Mouse (Mus musculus) embryo, embryonic 9.5 days (tissue): Measurements from ENCODE around the gene Ift88.

Source experiments
- DNase-seq: peaks from one replicate; pipeline ENCODE4 v3.0.0-alpha.2; 2017; ENCODE audit errors: extremely low spot score

The Ift88 gene

DNA sequence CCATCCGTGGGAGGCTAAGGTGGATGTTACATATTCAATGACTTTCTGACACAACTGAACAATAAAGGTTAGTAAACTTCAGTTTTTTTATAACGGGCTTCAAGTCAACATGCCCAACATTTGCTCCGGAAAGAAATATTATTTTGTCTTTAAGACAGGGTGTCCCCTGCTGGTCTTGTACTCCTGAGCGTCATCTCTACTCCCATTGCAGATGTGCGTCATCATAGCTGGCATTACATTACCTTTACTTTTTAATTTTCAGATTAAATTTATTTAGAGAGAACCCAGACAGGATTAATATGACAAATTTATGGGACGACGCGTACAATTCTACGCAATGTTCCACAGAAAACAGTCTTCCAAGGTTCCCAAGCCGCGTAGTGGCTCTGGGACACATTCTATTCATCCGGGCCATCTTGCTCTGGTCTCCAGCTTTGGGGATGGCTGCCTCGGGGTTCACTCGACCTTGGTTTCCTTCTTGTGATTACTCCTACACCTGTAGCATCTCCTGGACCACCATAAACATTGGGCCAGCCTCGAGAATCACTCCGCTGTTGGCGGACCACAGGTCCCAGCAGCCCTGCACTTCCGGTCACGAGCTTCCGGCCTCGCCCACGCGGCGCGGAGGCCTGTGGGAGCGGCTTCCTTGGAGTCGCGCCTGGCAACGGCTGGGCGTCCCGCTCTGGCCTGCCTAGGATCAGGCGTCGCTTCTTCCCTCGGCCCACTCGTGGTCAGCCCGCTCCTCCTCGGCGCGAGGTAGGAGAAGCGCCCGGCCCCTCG is at the start of gene Ift88:
Ift88 (plus strand) TSS at position 631 of the 780 bp plus-strand sequence.
- DNase-seq: peak; percentile 90

DNA sequence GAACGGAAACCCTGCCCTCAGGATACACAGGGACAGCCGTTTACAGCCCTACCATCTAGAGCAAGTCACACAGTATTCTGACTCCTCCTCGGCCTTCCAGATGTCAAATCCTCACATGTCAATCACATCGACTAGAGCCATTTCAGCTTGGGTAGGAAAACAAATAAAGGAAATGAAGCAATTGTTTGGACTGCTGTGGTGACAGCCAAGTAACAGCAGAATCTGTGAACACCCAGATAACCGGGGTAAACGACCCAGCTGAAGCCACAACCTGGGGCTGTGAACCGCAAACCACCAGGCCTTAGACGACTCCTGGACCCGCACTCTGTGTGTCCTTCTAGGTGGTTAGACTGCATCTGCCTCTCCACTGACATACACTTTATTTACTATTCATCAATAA is 48.7 kb upstream of the Ift88 start:
- DNase-seq: no peak

DNA sequence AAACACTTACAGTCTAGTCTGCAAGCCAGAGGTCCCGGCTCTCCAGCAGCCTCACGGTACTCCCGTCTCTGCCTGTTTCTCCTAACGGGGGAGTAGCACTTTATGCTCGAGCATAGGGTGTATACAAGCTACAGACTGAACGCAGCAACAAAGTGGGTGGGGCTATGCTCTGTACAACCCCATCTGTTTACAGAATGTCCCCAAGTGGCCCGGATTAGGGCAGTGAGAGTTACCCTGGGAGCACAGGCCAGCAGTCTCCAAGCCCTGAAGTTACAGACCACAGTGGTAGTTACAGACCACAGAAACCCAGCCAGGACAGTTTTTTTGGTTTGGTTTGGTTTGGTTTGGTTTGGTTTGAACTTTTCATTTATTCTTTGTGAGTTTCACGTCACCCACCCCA is 47.8 kb upstream of the Ift88 start:
- DNase-seq: no peak

DNA sequence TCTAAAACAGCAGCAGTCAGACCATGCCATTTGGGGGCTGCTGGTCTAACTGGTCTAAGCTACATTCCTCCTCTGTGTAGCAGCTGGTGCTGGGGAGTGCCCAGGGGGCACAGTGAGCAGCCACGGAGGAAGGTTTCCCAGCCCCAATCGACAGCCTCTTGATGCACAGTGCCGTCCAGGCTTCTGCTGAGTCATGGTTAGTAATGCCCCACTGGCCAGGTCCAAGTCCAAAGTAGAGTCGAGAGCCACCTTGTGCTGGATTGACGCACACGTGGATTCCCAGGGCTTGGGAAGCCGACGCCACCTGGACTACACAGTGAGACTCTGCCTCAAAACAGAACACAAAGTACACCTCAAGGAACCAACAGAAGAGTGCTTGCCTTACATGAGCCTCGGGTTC is 46.9 kb upstream of the Ift88 start:
- DNase-seq: no peak

DNA sequence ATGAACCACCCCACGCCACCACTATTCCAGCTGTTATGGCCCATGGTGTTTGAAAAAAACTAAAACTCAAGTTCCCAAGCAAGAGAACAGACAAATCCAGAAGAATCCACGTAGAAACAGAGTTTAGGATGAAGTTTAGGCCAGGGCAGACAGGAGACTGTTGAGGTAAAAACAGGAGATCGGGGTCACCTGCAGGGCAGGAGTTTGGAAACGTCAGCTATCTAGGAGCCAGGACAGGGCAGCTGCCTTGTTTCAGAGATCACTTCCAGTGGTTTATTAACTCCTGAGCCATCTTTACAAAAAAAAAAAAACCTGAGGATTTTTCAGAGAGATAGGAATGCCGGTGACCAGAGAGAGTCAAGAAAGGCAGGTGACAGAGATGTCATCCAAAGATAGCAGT is 46.3 kb upstream of the Ift88 start:
- no peak for DNase-seq

DNA sequence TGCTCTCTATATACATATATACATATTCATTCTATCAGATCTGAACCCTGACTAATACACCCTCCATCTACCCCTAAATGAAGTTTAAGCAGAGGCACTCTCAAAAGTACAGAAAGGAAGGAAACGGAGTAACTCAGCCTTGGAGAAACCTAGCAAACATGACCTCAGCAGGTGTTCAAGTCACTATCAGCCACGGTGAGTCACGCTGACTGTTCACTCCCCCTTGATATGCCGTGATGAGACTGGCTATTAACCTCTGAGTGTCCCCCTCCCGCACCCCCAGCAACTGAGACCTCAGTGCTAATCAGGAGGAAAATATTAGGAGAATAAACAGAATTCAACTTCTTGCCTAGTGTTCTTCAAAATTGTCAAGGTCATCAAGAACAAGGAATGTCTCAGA is 38.2 kb upstream of the Ift88 start:
- no peak for DNase-seq

DNA sequence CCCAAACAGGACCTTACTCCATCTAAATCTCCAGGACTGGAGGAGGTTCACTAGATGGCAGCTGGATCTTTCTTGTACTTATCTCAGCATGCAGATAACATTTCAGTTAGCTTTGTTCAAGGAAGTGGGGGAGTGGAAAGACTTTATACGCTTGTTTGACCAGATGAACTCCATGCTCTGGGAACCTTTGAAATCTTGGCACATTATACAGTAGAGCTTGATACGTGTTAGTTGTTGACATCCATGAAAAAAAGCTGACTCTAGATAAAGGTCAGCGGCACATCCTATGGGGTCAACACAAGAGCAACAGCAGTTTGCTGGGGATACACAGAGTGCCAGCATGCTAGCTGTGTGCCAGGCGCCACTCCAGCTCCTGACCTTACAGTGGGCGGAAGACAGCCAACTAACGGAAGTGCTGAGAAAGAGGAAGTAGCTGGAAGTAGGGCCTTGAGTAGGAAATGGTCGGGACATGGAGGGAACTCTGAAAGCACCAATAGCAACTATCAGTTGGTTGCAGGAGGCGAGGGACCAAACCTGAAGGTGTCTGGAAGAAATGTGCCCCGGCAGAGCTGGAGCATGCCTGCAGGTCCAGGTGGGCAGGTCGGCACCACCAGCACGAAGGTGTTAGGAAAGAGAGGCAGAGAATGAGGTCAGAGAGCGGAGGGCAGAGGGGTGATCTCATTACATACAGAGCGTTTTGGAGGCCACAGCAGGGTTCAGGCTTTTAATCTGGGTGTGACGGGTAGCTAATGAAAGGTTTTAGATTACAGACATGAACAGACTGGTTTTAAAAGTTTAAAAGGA is 36.9 kb upstream of the Ift88 start:
- DNase-seq: no peak

DNA sequence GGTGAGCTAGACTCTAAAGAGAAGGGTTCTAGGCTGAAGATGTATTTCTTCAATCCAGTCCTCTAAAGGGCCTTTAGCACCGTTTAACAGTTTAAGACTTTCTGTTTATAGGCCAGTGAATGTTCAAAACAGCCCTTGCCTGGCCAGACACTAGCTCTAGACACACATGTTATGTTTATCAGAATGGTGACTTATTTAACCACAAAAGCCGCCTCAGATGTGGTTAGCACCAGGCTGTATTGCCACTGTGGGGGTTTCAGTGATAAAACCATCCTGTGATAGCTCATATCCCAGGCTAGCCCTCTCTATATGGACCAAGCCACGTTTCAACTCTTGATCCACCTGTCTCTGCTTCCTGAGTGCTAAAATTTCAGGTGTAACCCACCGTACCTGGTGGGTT is 32.2 kb upstream of the Ift88 start:
- no peak for DNase-seq

DNA sequence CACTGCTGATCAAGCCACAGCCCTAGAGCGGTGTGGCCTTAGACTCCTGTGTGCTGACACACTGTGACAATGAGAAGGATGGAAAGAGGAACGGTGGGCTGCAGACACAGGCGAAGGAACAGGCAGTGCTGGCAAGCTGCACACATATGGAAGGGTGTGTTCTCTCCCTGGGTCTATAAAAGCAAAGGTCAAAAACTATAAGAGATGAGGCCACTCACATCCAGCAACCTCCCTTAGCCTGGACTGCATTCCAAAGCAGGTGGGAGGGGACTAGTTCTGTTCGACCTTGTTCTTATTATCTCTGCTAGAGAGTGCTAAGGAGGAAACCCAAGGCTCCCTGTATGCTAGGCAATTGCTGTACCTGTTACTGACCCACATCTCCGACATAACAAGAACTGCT is 31.6 kb upstream of the Ift88 start:
- no peak for DNase-seq

DNA sequence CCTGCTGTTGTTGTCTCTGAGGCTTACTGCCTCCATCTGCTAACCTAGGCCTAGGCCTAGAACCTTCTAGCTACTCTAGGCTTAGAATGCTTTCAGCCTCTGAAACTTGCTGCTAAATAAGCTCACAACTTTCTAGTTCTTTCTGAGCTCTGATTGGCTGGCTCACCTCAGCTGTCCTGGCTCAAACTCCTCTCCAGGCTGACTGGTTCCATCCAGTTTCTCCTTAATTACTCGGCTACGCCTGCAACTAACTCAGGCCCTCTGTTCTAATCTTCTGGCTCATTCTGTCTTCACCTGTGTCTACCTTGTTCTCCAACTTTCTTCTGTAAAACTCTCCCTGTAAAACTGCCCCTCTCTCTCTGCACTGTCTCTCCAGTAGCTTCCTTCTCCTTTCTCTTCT is 28.4 kb upstream of the Ift88 start:
- no peak for DNase-seq

DNA sequence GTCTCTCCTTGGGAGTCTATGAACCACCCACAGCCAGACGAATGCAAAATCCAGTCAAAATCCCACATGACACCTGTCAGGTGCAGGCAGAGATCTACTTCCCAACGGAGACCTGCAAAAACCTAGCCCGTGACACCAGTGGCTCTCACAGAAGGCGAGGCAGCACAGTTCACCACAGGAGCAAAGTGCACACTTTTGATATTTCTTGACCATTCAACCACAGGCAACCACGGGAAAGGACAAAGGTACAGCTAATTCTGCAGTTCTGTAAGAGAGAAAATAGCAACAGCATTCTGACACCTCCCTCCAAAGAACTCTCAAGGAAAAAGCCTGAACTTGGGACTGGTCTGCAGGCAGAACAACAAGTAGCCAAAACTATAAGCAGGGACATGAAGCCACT is 26.6 kb upstream of the Ift88 start:
- DNase-seq: no peak

DNA sequence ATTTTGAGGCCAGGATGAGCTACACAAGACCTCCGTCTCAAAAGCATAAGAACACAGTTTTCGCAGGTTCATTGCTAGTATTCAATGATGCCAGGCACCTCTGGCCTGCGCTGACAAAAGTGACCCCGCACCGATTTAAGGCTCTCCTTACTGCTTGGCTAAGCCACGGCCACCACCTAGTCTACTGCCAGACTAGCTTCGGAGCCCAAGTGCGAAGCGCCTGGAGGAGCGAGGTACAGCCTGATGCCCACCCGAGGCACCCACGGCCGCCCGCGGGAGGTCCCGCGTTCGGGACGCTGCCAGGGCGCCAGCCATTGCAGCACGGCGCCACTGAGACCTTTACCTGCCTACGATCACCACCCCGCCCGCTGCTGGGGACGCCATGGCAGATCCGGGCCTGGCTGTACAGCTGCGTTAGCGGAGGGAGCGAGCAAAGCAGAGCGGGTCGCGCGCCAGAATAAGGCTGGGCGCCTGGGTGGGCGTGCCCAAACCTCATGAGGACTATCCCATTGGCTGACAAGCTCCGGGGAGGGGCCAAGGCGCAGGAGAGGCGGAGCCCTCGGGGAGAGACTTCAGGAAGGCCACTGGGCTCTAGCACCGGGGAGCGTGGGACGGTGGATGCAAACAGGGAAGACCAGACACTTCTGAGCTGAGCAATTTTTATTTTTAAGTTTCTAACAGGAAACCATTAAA is 25.7 kb upstream of the Ift88 start, which contains the start of gene Cryl1:
Cryl1 (minus strand) TSS at position 465 of the 693 bp plus-strand sequence.
- DNase-seq: peak; percentile 94

DNA sequence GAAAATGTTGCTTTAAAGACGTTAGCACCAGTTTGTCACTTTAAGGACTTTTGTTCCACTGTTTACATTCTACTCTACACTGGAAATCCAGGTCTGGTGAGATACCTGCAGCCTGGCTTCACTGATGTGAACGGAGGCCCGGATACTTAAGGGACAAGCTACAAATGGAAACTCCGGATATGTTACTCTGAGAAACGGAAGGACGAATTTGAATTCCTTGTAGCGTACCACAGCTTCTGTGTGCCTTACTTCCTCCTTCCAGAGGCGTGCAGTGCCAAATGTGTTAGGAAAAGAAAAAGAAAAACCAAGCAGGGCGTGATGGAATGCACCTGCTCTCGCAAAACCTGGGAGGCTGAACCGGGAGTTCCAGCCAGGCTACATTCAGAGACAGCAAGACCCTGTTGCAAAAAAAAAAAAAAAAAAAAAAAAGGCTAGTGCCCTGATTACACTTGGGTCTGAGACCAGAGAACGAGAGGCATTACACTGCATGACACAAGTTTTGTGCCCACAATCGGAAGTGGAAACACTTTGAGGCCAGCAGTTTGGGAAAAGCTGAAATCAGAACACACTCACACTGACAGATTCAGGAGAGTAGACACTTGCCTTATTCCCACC is 24.9 kb upstream of the Ift88 start:
- DNase-seq: no peak

DNA sequence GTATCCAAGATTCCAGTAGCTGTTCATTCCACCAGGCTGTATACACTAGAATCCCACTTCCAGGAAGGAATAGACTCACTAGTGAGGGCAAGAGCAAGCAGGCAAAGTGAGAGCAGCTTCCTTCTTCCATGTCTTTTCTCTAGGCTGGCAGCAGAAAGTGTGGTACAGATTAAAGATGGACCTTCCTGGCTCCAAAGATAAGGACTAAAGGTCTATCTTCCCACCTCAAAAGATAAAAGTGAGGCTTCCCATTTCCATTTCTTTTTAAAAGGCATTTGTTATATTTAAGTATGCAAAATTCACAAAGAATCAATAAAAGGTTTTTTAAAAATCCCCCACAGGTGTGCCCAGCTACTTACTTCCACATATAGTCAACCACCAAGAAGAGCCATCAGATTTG is 21.0 kb upstream of the Ift88 start:
- no peak for DNase-seq

DNA sequence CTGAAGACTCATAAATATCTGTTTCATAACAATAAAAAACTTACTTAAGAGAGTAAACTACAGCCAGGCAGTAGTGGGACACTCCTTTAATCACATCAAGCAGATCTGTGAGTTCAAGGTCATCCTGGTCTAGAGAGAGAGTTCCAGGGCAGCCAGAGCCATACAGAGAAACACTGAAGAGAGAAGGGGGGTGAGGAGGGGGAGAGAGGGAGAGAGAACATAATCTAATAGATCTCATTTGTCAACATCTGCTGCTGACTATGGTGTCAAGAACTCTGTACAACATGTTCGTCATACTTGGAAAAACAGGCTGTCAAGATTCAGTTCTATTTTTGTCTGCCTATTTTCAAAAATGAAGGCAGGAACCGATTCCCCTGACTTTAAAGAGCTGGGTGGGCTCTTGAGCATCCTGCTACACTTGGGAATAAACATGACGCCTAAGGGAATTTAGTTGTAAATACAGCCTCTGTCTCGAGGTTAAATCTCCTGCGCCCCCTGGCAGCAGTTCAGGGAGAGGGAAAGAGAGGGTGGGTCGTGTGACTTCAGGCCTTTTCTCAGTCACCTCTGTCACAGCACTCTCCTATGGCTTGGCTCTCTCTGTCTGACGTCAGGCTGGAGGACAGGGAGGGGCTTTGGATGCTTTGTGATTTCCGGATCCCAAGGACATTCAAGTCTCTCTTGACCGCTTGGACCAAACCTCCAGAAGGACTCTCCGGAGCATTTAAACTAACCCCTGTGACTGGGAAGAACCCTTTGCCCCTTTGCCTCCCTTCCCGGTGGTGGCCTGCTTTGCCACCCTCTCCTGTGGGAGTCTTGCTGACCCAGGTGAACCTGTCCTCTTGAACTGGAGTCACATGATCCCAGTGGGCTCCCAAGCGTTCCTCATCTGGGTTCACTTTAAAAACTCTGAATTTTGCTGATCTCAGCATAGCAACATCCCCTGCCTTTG is 16.5 kb upstream of the Ift88 start:
- peak; percentile 77 for DNase-seq

DNA sequence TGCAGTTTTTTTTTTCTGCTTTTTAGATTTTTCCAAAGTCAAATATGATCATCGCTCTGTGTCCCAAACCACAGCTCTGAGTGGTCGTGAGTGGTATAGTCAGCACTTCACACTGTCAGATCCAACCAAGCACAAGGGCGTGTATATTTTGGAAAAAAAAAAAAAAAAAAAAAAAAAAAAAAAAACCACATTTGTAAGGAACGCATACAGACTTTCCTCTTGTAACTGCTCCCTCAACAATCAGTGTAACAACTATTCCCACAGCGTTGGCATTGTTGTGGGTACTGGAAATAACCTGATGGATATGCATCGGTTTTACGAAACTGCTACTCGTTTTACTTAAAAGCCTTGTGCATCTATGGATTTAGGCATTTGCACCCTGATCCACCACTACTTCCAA is 15.8 kb upstream of the Ift88 start:
- no peak for DNase-seq

DNA sequence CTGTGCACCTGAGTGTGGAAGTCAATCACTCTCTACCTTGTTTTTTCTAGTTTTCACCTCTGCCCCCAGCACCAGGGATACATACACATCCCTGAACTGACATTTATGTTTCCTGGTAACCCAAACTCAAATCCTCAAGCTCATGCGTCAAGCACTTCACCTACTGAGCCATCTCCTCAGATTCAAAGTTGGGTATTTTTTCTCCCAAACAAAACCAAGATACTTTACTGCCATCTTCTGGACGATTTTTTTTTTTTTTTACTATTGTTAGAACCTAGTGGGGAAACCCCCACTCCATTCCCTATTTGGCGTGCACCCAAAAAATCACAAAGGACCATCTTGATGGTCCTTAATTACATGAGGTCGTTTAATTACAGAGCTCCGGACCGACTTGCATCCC is 14.8 kb upstream of the Ift88 start:
- DNase-seq: no peak

DNA sequence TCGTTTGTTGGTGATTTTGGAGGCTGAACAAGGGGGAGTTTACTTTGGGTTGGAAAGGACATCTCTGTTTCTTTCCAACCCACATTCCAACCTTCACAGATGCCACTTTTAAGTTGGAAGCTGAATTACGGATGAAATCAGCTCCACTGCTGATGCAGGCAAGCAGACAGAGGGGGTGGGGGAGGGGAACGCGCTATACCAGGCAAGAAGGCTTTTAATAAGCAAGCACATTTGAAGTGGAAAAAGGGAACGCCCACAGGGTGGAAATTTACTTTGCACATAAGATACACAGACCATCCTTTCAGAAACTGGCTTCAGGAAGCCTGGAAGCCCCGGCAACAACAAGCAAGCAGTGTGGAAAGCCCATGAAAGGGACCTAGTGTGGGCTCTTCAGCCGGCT is 11.7 kb upstream of the Ift88 start:
- no peak for DNase-seq

DNA sequence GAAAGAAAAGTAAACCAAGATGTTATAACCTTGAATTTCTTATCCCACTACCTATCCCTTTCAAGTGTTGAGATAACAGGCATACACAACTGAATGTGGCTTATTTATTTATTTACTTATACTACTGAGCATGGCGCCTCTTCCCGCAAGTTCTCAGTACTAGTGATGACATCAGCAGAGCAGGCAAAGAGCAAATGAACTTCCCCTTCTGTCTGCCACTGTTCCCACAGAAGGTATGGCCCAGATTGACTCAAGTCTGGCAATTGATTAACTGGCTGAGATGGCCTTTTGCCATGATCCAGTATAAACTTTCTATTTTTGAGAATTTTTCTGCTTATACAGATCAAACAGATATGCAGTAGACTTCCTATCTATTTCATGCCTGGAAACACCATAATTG is 6.7 kb upstream of the Ift88 start:
- DNase-seq: no peak

DNA sequence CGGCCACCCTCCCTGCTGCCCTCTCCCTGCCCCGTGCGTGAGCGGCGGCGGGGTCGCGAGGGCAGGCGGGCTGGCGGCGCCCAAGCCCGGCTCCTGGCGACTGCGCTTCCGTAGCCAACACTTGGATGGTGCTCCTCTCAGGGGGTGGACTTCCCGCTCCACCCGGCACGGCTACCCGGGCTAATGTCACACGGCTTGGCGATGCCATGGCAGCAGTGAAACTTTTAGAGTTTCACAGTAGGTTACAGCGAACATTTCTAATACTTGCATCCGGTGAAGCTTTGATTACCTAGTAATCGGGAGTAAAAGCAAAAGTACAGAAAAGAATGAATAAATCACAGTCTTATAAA is 325 bp downstream of the Ift88 start:
- DNase-seq: no peak

DNA sequence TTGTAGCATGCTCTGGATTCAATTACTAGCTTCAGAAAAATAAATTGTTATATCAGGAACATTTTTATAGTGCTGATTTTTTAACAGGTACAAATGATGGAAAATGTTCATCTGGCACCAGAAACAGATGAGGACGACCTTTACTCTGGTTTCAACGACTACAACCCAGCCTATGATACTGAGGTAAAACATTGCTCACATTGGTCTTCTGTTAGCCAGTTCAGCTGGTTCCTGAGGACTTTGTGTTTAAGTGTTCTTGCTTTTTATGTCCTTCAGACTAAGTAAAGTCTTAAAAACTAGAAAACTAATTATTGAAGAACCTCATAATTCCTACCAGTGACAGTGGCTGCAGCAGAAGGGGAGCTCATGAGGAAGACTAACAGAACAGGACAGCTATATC is 6.6 kb downstream of the Ift88 start:
- no peak for DNase-seq
